Mouse (Mus musculus): Measurements from ENCODE around the gene Gtdc1. TPM values are rescaled to one million over a fixed set of nuclear protein-coding genes. Genes with fewer than 3 reads are reported as not detected.

The Gtdc1 gene
- total RNA-seq (2021) (10 to 100 TPM; 16.5 to 17.7 TPM), polyA plus RNA-seq (2012; rRNA removed) (6.2 and 10.5 TPM in 2 replicates)
- long read RNA-seq, partial matches to known transcripts = 1 of 4 reads
- long read RNA-seq, other reads (novel, unspliced or antisense) = 3 of 4 reads

DNA sequence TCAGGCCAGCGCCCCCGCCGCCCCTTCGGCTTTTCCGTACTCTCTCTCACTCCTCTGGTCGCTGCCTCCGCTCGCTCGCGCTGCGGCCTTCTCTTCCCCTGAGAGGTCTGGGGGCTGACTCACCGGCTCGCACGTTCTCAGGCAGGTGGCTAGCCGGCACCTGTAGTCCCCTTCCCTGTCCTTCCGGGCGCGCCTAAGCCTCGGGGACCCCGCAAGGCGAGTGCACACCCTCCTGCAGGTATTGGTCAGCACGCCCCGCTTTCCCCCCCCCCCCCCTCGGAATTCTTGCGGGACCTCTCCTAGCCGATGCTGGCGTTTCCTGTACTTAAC lies at the start of gene Gtdc1:
Gtdc1 (minus strand) TSS at position 176 of the 330 bp plus-strand sequence.
- H3K4me1 ChIP-seq (ENCODE audit: control insufficient read depth, insufficient read depth, low read length) = peaks cover 10% of the 10 kb centered on the region
- intact Hi-C loops (cut with DNase I) = loop anchor here (2.0 to 5.0 kb wide), 3 partner anchors 25 to 181 kb away; no protein-coding TSS in a partner anchor
- H3K9ac ChIP-seq (ENCODE audit: low read depth, low read length) = peak within 1 kb of the TSS; percentile 93
- H3K27ac ChIP-seq = peak within 1 kb of the TSS; percentile 98
- peaks cover 7% of the 10 kb centered on the region; the same call in 1 of the 2 replicates for H3K36me3 ChIP-seq (ENCODE audit: control insufficient read depth, insufficient read depth, low read length)
- under 1% methylated on average over 24 of the region's 27 CpGs for WGBS
- peak within 1 kb of the TSS; percentile 87 for H3K4me3 ChIP-seq
- TF ChIP-seq CTCF (IDR thresholded peaks at IDR 0.05) (no peak), POLR2A (IDR thresholded peaks at IDR 0.05; ENCODE audit: insufficient read depth, low read depth, low read length) (no peak), EP300 (IDR thresholded peaks at IDR 0.05; ENCODE audit: insufficient read depth, low read depth, low read length) (no peak)
- no peaks in the 10 kb centered on the region for H3K27me3 ChIP-seq (ENCODE audit: control insufficient read depth, insufficient read depth, low read length)
- no peak for DNase-seq
- H3K79me2 ChIP-seq (replicated peaks; ENCODE audit: control insufficient read depth, insufficient read depth, low read length) = no peaks in the 10 kb centered on the region

DNA sequence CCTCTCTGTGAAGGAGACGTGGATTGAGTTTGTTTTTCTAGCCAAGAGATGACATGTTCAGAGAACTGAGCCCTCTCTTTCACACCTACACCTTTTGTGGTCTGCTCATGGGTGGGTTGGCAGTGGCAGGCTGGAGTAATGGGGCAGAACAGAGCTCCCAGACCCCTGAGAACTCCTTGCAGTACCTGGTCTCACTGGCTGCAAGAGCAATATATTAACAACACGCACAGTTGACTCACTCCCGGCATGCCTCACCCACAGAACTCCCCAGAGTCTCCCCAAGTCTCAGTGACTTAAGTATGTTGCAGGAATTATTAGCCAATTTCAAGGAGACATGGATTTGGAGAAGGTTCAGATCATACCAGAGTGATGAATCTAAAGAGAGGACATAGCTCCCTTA lies 49.6 kb upstream of the Gtdc1 start:
- no peak overlapping the region for H3K9ac ChIP-seq (ENCODE audit: low read depth, low read length)
- H3K4me1 ChIP-seq (ENCODE audit: control insufficient read depth, insufficient read depth, low read length) = no peaks in the 10 kb centered on the region; the same call in 1 of the 2 replicates
- DNase-seq = no peak
- intact Hi-C loops (cut with DNase I) = no loop called here
- TF ChIP-seq POLR2A (IDR thresholded peaks at IDR 0.05; ENCODE audit: insufficient read depth, low read depth, low read length) = no peak
- no peak for TF ChIP-seq CTCF (IDR thresholded peaks at IDR 0.05)
- TF ChIP-seq EP300 (IDR thresholded peaks at IDR 0.05; ENCODE audit: insufficient read depth, low read depth, low read length) = no peak
- H3K27me3 ChIP-seq (ENCODE audit: control insufficient read depth, insufficient read depth, low read length) = no peaks in the 10 kb centered on the region
- no peaks in the 10 kb centered on the region for H3K79me2 ChIP-seq (replicated peaks; ENCODE audit: control insufficient read depth, insufficient read depth, low read length)
- 83% methylated on average over 3 of the region's 3 CpGs for WGBS
- no peaks in the 10 kb centered on the region for H3K36me3 ChIP-seq (ENCODE audit: control insufficient read depth, insufficient read depth, low read length)
- H3K27ac ChIP-seq = no peak overlapping the region
- H3K4me3 ChIP-seq = no peak overlapping the region

DNA sequence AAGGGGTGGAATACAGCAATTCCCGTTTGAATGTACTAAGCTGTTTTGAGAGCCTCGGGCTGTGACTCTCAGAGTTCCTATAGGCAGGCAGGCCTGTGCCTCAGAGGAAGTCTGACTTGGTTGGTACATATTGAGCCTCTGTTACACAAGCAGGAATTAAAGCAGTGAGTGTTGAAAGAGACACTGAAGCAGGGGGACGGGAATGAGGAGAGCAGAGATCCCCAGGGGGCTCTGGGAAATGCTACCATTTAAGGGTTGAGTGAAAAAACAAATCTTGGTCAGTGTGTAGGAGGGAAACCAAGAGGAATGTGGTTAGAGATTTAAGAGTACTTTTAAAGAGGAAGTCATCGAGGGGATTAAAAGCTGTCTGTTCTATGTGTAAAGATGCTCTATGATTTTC lies 49.0 kb upstream of the Gtdc1 start:
- intact Hi-C loops (cut with DNase I) = no loop called here
- no peaks in the 10 kb centered on the region for H3K36me3 ChIP-seq (ENCODE audit: control insufficient read depth, insufficient read depth, low read length)
- TF ChIP-seq EP300 (IDR thresholded peaks at IDR 0.05; ENCODE audit: insufficient read depth, low read depth, low read length) = no peak
- TF ChIP-seq CTCF (IDR thresholded peaks at IDR 0.05) = no peak
- TF ChIP-seq POLR2A (IDR thresholded peaks at IDR 0.05; ENCODE audit: insufficient read depth, low read depth, low read length) = no peak
- H3K79me2 ChIP-seq (replicated peaks; ENCODE audit: control insufficient read depth, insufficient read depth, low read length) = no peaks in the 10 kb centered on the region
- no peak overlapping the region for H3K4me3 ChIP-seq
- WGBS = 49% methylated on average over 4 of the region's 4 CpGs
- no peak for DNase-seq
- no peaks in the 10 kb centered on the region; the same call in 1 of the 2 replicates for H3K4me1 ChIP-seq (ENCODE audit: control insufficient read depth, insufficient read depth, low read length)
- no peak overlapping the region for H3K9ac ChIP-seq (ENCODE audit: low read depth, low read length)
- H3K27ac ChIP-seq = no peak overlapping the region
- H3K27me3 ChIP-seq (ENCODE audit: control insufficient read depth, insufficient read depth, low read length) = no peaks in the 10 kb centered on the region

DNA sequence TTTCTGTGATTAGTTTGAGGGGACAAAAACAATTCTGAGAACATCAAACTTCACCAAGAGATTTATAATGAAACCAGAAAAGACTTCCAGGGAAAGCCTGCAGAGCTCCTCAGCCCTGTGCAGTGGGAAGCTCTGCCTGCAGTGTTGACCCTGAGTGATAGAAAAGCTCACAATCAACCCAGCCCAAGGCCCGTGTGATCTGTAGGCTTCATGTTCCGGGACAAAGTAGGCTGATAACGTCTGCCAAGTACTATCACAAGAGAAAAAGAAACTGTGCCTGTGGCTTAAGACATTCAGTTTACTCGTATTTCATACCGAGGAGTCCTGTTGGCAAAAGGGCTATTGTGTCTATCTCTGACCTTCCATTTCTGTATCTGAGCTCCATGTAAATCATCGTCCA lies 46.4 kb upstream of the Gtdc1 start:
- TF ChIP-seq EP300 (IDR thresholded peaks at IDR 0.05; ENCODE audit: insufficient read depth, low read depth, low read length) (no peak), POLR2A (IDR thresholded peaks at IDR 0.05; ENCODE audit: insufficient read depth, low read depth, low read length) (no peak), CTCF (IDR thresholded peaks at IDR 0.05) (no peak)
- Histone ChIP-seq H3K4me1 (ENCODE audit: control insufficient read depth, insufficient read depth, low read length) (no peaks in the 10 kb centered on the region; the same call in 1 of the 2 replicates), H3K79me2 (replicated peaks; ENCODE audit: control insufficient read depth, insufficient read depth, low read length) (no peaks in the 10 kb centered on the region), H3K9ac (ENCODE audit: low read depth, low read length) (no peak overlapping the region), H3K27me3 (ENCODE audit: control insufficient read depth, insufficient read depth, low read length) (no peaks in the 10 kb centered on the region), H3K36me3 (ENCODE audit: control insufficient read depth, insufficient read depth, low read length) (no peaks in the 10 kb centered on the region), H3K27ac (no peak overlapping the region), H3K4me3 (no peak overlapping the region)
- intact Hi-C loops (cut with DNase I) = no loop called here
- DNase-seq = no peak
- WGBS = 63% methylated on average over 6 of the region's 6 CpGs

DNA sequence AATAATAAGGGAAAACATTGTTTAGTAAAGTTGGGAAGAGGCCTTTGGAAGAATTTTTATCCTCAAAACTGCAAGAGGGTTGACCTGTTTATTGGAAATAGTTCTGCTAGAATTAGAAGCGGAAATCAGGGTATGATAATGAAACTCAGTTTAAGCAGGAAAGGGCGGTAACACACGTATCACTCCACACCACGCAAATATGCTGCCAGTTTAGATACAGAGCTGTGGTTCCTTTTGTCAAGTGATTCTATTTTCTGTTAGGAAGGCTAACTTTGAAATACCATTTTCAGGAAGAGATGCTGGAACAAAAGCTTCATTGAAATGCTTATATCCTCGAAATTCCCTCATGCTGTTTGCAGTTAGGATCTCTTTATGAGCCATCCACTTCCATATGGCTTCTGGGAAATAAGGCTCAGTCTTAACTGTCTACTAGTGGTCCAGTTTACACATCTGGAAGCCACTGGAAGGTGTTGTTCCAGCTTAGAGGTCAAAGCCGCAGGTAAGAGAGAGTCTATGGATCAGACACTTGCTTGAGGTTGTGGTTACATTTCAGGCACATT lies 42.7 kb upstream of the Gtdc1 start:
- TF ChIP-seq CTCF (IDR thresholded peaks at IDR 0.05) = no peak
- no peak for TF ChIP-seq POLR2A (IDR thresholded peaks at IDR 0.05; ENCODE audit: insufficient read depth, low read depth, low read length)
- no peak for TF ChIP-seq EP300 (IDR thresholded peaks at IDR 0.05; ENCODE audit: insufficient read depth, low read depth, low read length)
- no peaks in the 10 kb centered on the region for H3K36me3 ChIP-seq (ENCODE audit: control insufficient read depth, insufficient read depth, low read length)
- H3K79me2 ChIP-seq (replicated peaks; ENCODE audit: control insufficient read depth, insufficient read depth, low read length) = no peaks in the 10 kb centered on the region
- WGBS = 72% methylated on average over 6 of the region's 6 CpGs
- no peaks in the 10 kb centered on the region for H3K27me3 ChIP-seq (ENCODE audit: control insufficient read depth, insufficient read depth, low read length)
- no peak overlapping the region for H3K4me3 ChIP-seq
- no peaks in the 10 kb centered on the region; the same call in 1 of the 2 replicates for H3K4me1 ChIP-seq (ENCODE audit: control insufficient read depth, insufficient read depth, low read length)
- no peak overlapping the region for H3K9ac ChIP-seq (ENCODE audit: low read depth, low read length)
- intact Hi-C loops (cut with DNase I) = no loop called here
- no peak overlapping the region for H3K27ac ChIP-seq
- no peak for DNase-seq

DNA sequence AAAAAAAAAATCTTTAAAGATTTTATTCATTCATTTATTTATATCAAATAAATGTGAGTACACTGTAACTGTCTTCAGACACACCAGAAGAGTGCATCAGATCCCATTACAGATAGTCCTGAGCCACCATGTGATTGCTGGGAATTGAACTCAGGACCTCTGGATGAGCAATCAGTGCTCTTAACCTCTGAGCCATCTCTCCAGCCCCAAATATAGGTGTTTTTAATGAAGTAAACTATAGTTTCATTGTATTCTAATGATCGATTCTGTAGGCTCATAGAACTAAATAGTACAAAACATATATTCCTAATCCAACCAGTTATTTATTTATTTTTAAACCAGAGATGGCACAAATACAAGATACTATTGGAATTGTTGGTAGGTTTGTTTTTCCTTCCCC lies 42.2 kb upstream of the Gtdc1 start:
- no peaks in the 10 kb centered on the region for H3K36me3 ChIP-seq (ENCODE audit: control insufficient read depth, insufficient read depth, low read length)
- no peak overlapping the region for H3K27ac ChIP-seq
- no peak overlapping the region for H3K9ac ChIP-seq (ENCODE audit: low read depth, low read length)
- TF ChIP-seq CTCF (IDR thresholded peaks at IDR 0.05) (no peak), POLR2A (IDR thresholded peaks at IDR 0.05; ENCODE audit: insufficient read depth, low read depth, low read length) (no peak), EP300 (IDR thresholded peaks at IDR 0.05; ENCODE audit: insufficient read depth, low read depth, low read length) (no peak)
- no peaks in the 10 kb centered on the region for H3K27me3 ChIP-seq (ENCODE audit: control insufficient read depth, insufficient read depth, low read length)
- intact Hi-C loops (cut with DNase I) = no loop called here
- no peak overlapping the region for H3K4me3 ChIP-seq
- WGBS = 95% methylated on average over 1 of the region's 1 CpGs
- no peak for DNase-seq
- no peaks in the 10 kb centered on the region; the same call in 1 of the 2 replicates for H3K4me1 ChIP-seq (ENCODE audit: control insufficient read depth, insufficient read depth, low read length)
- H3K79me2 ChIP-seq (replicated peaks; ENCODE audit: control insufficient read depth, insufficient read depth, low read length) = no peaks in the 10 kb centered on the region
